Mouse (Mus musculus): ENCODE measurements at regions not wholly inside any gene's neighbourhood (a gene's known extent, or its start where the extent isn't known, plus 50 kb on each side); places are given as distances from the start of the nearest gene placed in this dataset.

DNA sequence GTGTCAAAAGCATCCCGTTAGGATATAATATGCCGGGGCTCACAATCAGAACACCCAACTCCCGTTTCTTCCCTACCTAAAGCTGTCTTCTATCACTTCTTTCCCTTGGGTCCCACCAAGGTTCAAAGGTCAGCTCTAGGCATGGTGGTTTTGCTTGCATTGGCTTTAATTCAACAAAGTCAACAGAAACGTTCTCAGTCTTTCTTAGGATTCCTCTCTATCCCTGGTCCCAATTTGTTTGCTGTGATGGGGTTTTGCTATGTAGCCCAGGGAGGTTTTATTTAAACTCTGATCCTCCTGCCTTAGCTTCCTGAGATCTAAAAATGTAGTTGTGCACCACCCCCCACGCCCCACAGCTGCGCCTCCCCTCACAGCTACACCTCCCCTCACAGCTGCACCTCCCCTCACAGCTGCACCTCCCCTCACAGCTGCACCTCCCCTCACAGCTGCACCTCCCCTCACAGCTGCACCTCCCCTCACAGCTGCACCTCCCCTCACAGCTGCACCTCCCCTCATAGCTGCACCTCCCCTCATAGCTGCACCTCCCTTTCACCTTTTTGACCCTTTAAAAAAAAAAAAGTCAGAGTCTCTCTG lies 73.1 kb upstream of the Spred2 start:
- TF ChIP-seq CTCF (IDR thresholded peaks at IDR 0.05; ENCODE audit: borderline replicate concordance, insufficient read depth, low read depth, low read length), result no peak
- no peak for TF ChIP-seq POLR2A (IDR thresholded peaks at IDR 0.05; ENCODE audit: borderline replicate concordance, insufficient read depth, low read length)

Data from cerebellum, adult 2 months (tissue).